Mouse (Mus musculus) natural killer cell, adult 2 months (primary cell): ENCODE measurements around the gene Gm44973.

Source experiments
- DNase-seq, 2 experiments: peaks; one replicate each; pipeline ENCODE4 v3.0.0; 2022; ENCODE audit warnings: low spot score in 2 of 2

Gene Gm44973

GRCm38 (mm10) chr7:5080815-5081214 is 65.5 kb downstream of the Gm44973 start:
- no peak for DNase-seq

GRCm38 (mm10) chr7:5081241-5081640 is 65.9 kb downstream of the Gm44973 start:
- no peak for DNase-seq

GRCm38 (mm10) chr7:5081939-5082338 is 66.6 kb downstream of the Gm44973 start:
- no peak for DNase-seq
